Comparison of ENCODE assay signal across 8 mouse cellular contexts in genomic region chr4:63215185-63215992, GRCm38 (mm10). TPM values are rescaled to one million over a fixed set of nuclear protein-coding genes. Genes with fewer than 3 reads are reported as not detected.
A peak's percentile ranks its signal among the peaks of the same experiment; 100 is the strongest.
DNase-seq lines count a peak whose midpoint lies in the region; ATAC-seq lines count a peak whose summit lies in the region.

No protein-coding gene starts in this region.

- H3K4me3 ChIP-seq in embryonic facial prominence, embryonic 11.5 days (ENCODE audit: low read depth, low read length) = peak overlapping the region; percentile 85
- peak overlapping the region; percentile 84 for H3K4me3 ChIP-seq in heart, embryonic 10.5 days
- peak overlapping the region; percentile 69 for H3K4me3 ChIP-seq in kidney, embryonic 14.5 days (ENCODE audit: low read length)
- H3K4me3 ChIP-seq in liver, embryonic 13.5 days (replicated peaks) = peak overlapping the region; percentile 61

- peaks cover 3% of the 10 kb centered on the region for H3K4me1 ChIP-seq in embryonic facial prominence, embryonic 11.5 days (ENCODE audit: control insufficient read depth, insufficient read depth, low read length)
- peaks cover 33% of the 10 kb centered on the region for H3K4me1 ChIP-seq in heart, embryonic 10.5 days
- H3K4me1 ChIP-seq in kidney, embryonic 14.5 days (ENCODE audit: control insufficient read depth, insufficient read depth, low read length) = peaks cover 17% of the 10 kb centered on the region; the same call in 1 of the 2 replicates
- H3K4me1 ChIP-seq in liver, embryonic 13.5 days (replicated peaks) = peaks cover 10% of the 10 kb centered on the region

- peak overlapping the region; percentile 87 for H3K9ac ChIP-seq in embryonic facial prominence, embryonic 11.5 days (replicated peaks; ENCODE audit: low read length)
- H3K9ac ChIP-seq in kidney, embryonic 14.5 days (ENCODE audit: low read depth, low read length) = peak overlapping the region; percentile 76
- peak overlapping the region; percentile 61 for H3K9ac ChIP-seq in liver, embryonic 13.5 days

- H3K36me3 ChIP-seq in embryonic facial prominence, embryonic 11.5 days (replicated peaks; ENCODE audit: control insufficient read depth, insufficient read depth, low read depth, low read length) = no peaks in the 10 kb centered on the region
- H3K36me3 ChIP-seq in heart, embryonic 10.5 days = no peaks in the 10 kb centered on the region
- H3K36me3 ChIP-seq in kidney, embryonic 14.5 days (ENCODE audit: control insufficient read depth, insufficient read depth, low read length) = no peaks in the 10 kb centered on the region
- H3K36me3 ChIP-seq in liver, embryonic 13.5 days = no peaks in the 10 kb centered on the region
- no peaks in the 10 kb centered on the region for H3K36me3 ChIP-seq in splenic B cell, adult 2 months (ENCODE audit: control insufficient read depth, insufficient read depth, low read length, poor library complexity, severe bottlenecking)

- DNase-seq in urinary bladder, adult 18-20 months (ENCODE audit: low spot score in 2 of 2) = peak; percentile 64 to 66
- DNase-seq in urinary bladder, postnatal 10 days (ENCODE audit: low spot score) = no peak
- DNase-seq in embryonic facial prominence, embryonic 11.5 days (ENCODE audit: low spot score) = peak; percentile 85
- DNase-seq in heart, embryonic 10.5 days (ENCODE audit: low spot score) = peak; percentile 88
- no peak for DNase-seq in liver, embryonic 13.5 days
- DNase-seq in natural killer cell, adult 2 months (ENCODE audit: low spot score in 2 of 2) = peak; percentile 17 to 64
- peak; percentile 78 for DNase-seq in splenic B cell, adult 2 months (ENCODE audit: low read depth, low spot score)

- WGBS in embryonic facial prominence, embryonic 11.5 days = under 1% methylated on average over 65 of the region's 71 CpGs
- under 1% methylated on average over 63 of the region's 71 CpGs for WGBS in heart, embryonic 10.5 days
- WGBS in kidney, embryonic 14.5 days = under 1% methylated on average over 61 of the region's 71 CpGs
- under 1% methylated on average over 71 of the region's 71 CpGs for WGBS in liver, embryonic 13.5 days (ENCODE audit: insufficient replicate concordance)

- H3K27me3 ChIP-seq in embryonic facial prominence, embryonic 11.5 days (ENCODE audit: control insufficient read depth, insufficient read depth, low read length) = no peaks in the 10 kb centered on the region; the same call in 1 of the 2 replicates
- peaks cover 67% of the 10 kb centered on the region for H3K27me3 ChIP-seq in heart, embryonic 10.5 days (ENCODE audit: insufficient read depth, poor library complexity, severe bottlenecking)
- H3K27me3 ChIP-seq in kidney, embryonic 14.5 days (ENCODE audit: control insufficient read depth, insufficient read depth, low read length) = peaks cover 25% of the 10 kb centered on the region
- H3K27me3 ChIP-seq in liver, embryonic 13.5 days = peaks cover 65% of the 10 kb centered on the region
- no peaks in the 10 kb centered on the region for H3K27me3 ChIP-seq in splenic B cell, adult 2 months (ENCODE audit: control insufficient read depth, insufficient read depth, low read length, poor library complexity, severe bottlenecking)

- no peaks in the 10 kb centered on the region for H3K9me3 ChIP-seq in embryonic facial prominence, embryonic 11.5 days (replicated peaks; ENCODE audit: control insufficient read depth, low read length)
- H3K9me3 ChIP-seq in heart, embryonic 10.5 days = no peaks in the 10 kb centered on the region
- no peaks in the 10 kb centered on the region for H3K9me3 ChIP-seq in kidney, embryonic 14.5 days (ENCODE audit: control insufficient read depth, low read length)
- no peaks in the 10 kb centered on the region for H3K9me3 ChIP-seq in liver, embryonic 13.5 days (replicated peaks)

- peak overlapping the region; percentile 6; the same call in 1 of the 2 replicates for H3K27ac ChIP-seq in embryonic facial prominence, embryonic 11.5 days (replicated peaks; ENCODE audit: low read depth, low read length)
- H3K27ac ChIP-seq in heart, embryonic 10.5 days = peak overlapping the region; percentile 86
- H3K27ac ChIP-seq in kidney, embryonic 14.5 days (ENCODE audit: low read depth, low read length) = 0 out of 2 replicates have a peak overlapping the region, but pooled peaks have one; percentile 20
- no peak overlapping the region for H3K27ac ChIP-seq in liver, embryonic 13.5 days

- H3K4me2 ChIP-seq in embryonic facial prominence, embryonic 11.5 days (ENCODE audit: low read depth, low read length) = peak overlapping the region; percentile 100
- peak overlapping the region; percentile 99 for H3K4me2 ChIP-seq in kidney, embryonic 14.5 days (replicated peaks; ENCODE audit: low read depth, low read length)
- peak overlapping the region; percentile 68 for H3K4me2 ChIP-seq in liver, embryonic 13.5 days

- ATAC-seq in embryonic facial prominence, embryonic 11.5 days (replicated peaks; ENCODE audit: insufficient number of reproducible peaks, low FRiP score, low TSS enrichment, low read depth) = peak; percentile 21; the same call in 1 of the 2 replicates
- ATAC-seq in kidney, embryonic 14.5 days (ENCODE audit: low FRiP score, low TSS enrichment) = peak; percentile 45
- peak; percentile 12; the same call in 1 of the 2 replicates for ATAC-seq in liver, embryonic 13.5 days (ENCODE audit: low read depth)

RNA-seq across cellular contexts. Expression of gene Col27a1, which starts 1.6 kb away (rescaled TPM):
- 4.5 and 4.9 TPM in 2 replicates for polyA plus RNA-seq in embryonic facial prominence, embryonic 11.5 days (2014; fragmentation: Nextera tagmentation; extraction: Ambion mirVana)
- polyA plus RNA-seq in heart, embryonic 10.5 days (2016; fragmentation: Nextera tagmentation; extraction: Ambion mirVana) = 2.3 and 4.3 TPM in 2 replicates
- polyA plus RNA-seq in kidney, embryonic 14.5 days (2014; fragmentation: Nextera tagmentation; extraction: Ambion mirVana) = 8.8 and 10.6 TPM in 2 replicates
- polyA plus RNA-seq in liver, embryonic 13.5 days (2015; fragmentation: Nextera tagmentation; extraction: Ambion mirVana) = 1.5 TPM in 2 replicates

RNA-seq across cellular contexts. Expression of gene Kif12, which starts 43.5 kb away (rescaled TPM):
- polyA plus RNA-seq in embryonic facial prominence, embryonic 11.5 days (2014; fragmentation: Nextera tagmentation; extraction: Ambion mirVana) = not detected in 2 replicates
- polyA plus RNA-seq in heart, embryonic 10.5 days (2016; fragmentation: Nextera tagmentation; extraction: Ambion mirVana) = 0.12 and 3.4 TPM in 2 replicates
- 60.0 and 70.3 TPM in 2 replicates for polyA plus RNA-seq in kidney, embryonic 14.5 days (2014; fragmentation: Nextera tagmentation; extraction: Ambion mirVana)
- 5.1 TPM in 2 replicates for polyA plus RNA-seq in liver, embryonic 13.5 days (2015; fragmentation: Nextera tagmentation; extraction: Ambion mirVana)

Comparison
In these comparisons a context has a peak if more than half of its experiments do, and no peak if none do; other contexts are left out.
1. DNase-seq: peak in urinary bladder, adult 18-20 months (2 of 2), embryonic facial prominence, embryonic 11.5 days (single experiment), heart, embryonic 10.5 days (single experiment), natural killer cell, adult 2 months (2 of 2) and splenic B cell, adult 2 months (single experiment); none in urinary bladder, postnatal 10 days (single experiment) and liver, embryonic 13.5 days (single experiment).
2. RNA of gene Kif12, which starts 43.5 kb away (polyA plus RNA-seq): 60.0 to 70.3 TPM in kidney, embryonic 14.5 days; 5.1 TPM in liver, embryonic 13.5 days, 0.12 to 3.4 TPM in heart, embryonic 10.5 days and not detected in embryonic facial prominence, embryonic 11.5 days; every median in the first group is over 10 times any median in the second.
3. Peak in every context shown above with its lines, with median percentiles within 50 percentile points of each other: ATAC-seq, H3K4me2 ChIP-seq, H3K4me3 ChIP-seq and H3K9ac ChIP-seq.